Mouse (Mus musculus): ENCODE measurements at regions not wholly inside any gene's neighbourhood (a gene's known extent, or its start where the extent isn't known, plus 50 kb on each side); places are given as distances from the start of the nearest gene placed in this dataset.
A peak's percentile ranks its signal among the peaks of the same experiment; 100 is the strongest.

- Histone ChIP-seq H3K9me3 (no peaks in the 10 kb centered on the region), H3K36me3 (no peaks in the 10 kb centered on the region), H3K4me2 (no peak overlapping the region), H3K4me3 (no peak overlapping the region), H3K4me1 (replicated peaks) (no peaks in the 10 kb centered on the region), H3K27ac (no peak overlapping the region), H3K27me3 (0 out of 2 replicates have a peak, but pooled peaks cover 3% of the 10 kb centered on the region), H3K9ac (no peak overlapping the region)
- no peak for ATAC-seq (ENCODE audit: low FRiP score)
- 88% methylated on average over 2 of the region's 2 CpGs for WGBS
Observed at GRCm38 (mm10) chr6:127243032-127243431, 91.0 kb upstream of the Ccnd2 start.

DNA sequence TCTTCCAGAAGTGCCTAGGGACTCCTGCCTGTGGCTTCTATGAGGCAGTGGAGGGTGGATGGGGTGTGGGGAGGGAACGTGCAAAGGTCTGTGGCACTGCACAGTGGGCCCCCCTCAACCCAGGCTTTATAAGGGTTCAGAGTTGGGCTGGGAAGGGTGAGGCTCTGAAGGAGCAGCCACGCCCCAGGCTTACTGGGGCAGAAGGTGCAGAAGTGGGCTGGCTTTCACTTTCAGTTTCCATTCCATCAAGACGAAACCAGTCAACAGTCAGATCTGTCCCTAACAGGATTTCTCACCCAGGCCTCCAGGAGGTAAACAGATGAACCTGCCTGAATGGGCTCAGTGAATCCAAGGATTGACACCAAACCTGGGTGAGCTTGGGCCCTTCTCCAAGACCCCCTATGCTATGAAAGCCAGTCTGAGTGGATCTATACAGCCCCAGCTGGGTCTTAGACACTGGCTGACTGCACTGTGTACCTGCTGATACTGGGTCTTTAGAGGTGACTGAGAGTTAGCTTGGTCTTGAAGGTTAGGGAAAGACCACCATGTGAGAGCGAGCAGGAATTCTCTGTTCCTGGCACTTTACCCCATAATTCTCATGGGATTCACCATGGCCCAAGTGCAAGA lies 93.9 kb upstream of the Ccnd2 start:
- no peak overlapping the region for H3K9ac ChIP-seq
- H3K4me2 ChIP-seq: no peak overlapping the region
- H3K36me3 ChIP-seq: no peaks in the 10 kb centered on the region
- H3K4me1 ChIP-seq (replicated peaks): peaks cover 5% of the 10 kb centered on the region; the same call in 1 of the 2 replicates
- H3K4me3 ChIP-seq: no peak overlapping the region
- H3K27me3 ChIP-seq: peaks cover 14% of the 10 kb centered on the region
- no peak overlapping the region for H3K27ac ChIP-seq
- H3K9me3 ChIP-seq: no peaks in the 10 kb centered on the region
- 91% methylated on average over 4 of the region's 4 CpGs for WGBS
- ATAC-seq (ENCODE audit: low FRiP score): no peak

- no peak for ATAC-seq (ENCODE audit: low FRiP score)
- no peaks in the 10 kb centered on the region for H3K9me3 ChIP-seq
- H3K4me2 ChIP-seq: no peak overlapping the region
- H3K27ac ChIP-seq: no peak overlapping the region
- 55% methylated on average over 7 of the region's 7 CpGs for WGBS
- H3K9ac ChIP-seq: no peak overlapping the region
- no peaks in the 10 kb centered on the region for H3K36me3 ChIP-seq
- peaks cover 20% of the 10 kb centered on the region for H3K27me3 ChIP-seq
- peaks cover 13% of the 10 kb centered on the region for H3K4me1 ChIP-seq (replicated peaks)
- H3K4me3 ChIP-seq: no peak overlapping the region
Observed at GRCm38 (mm10) chr6:127246730-127247129, 94.7 kb upstream of the Ccnd2 start.

GRCm38 (mm10) chr6:127247343-127247742 lies 95.3 kb upstream of the Ccnd2 start:
- 30% methylated on average over 5 of the region's 5 CpGs for WGBS

DNA sequence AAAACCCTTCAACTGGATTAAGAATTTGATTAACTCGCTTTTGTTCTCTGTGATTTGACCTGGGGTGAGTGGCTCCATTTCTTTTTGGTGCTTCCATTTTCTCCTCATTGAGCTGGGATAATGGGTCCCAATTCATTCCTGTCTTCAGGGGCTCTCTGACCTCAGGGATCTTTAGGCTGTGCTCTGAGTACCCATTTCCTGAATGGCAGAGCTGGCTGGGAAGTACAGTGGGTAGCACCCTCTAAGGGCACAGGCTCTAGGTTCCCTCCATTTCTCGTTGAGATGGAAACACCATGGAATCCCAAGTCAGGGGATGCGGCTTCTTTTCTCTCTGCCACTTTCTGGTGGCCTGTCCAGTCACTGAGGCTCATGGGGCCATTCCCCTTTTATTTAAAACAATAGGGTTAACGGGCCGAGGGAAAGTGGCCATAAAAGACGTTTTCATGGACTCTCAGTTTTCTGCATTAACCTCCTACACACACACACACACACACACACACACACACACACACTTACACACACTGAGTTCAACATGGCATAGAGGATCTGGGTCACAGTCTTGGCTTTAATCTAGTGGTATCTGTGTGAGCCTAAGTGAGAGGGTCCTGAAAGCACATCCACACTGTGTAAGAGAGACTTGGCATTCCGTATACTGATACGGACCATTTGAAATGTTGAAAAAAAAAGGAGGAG lies 98.3 kb upstream of the Ccnd2 start:
- H3K9me3 ChIP-seq: no peaks in the 10 kb centered on the region
- H3K9ac ChIP-seq: no peak overlapping the region
- no peak overlapping the region for H3K4me2 ChIP-seq
- peaks cover 17% of the 10 kb centered on the region for H3K27me3 ChIP-seq
- 15% methylated on average over 8 of the region's 8 CpGs for WGBS
- no peak overlapping the region for H3K4me3 ChIP-seq
- ATAC-seq (ENCODE audit: low FRiP score): no peak
- no peaks in the 10 kb centered on the region for H3K36me3 ChIP-seq
- H3K27ac ChIP-seq: no peak overlapping the region
- H3K4me1 ChIP-seq (replicated peaks): peaks cover 22% of the 10 kb centered on the region

More at GRCm38 (mm10) chr6:127247343-127247742, 95.3 kb upstream of the Ccnd2 start:
- Histone ChIP-seq H3K36me3 (no peaks in the 10 kb centered on the region), H3K9ac (no peak overlapping the region), H3K9me3 (no peaks in the 10 kb centered on the region), H3K4me2 (no peak overlapping the region), H3K4me1 (replicated peaks) (peaks cover 19% of the 10 kb centered on the region), H3K27ac (no peak overlapping the region), H3K4me3 (no peak overlapping the region), H3K27me3 (peaks cover 20% of the 10 kb centered on the region)
- ATAC-seq (ENCODE audit: low FRiP score): no peak

- H3K4me1 ChIP-seq (replicated peaks): peaks cover 22% of the 10 kb centered on the region
- H3K4me3 ChIP-seq: no peak overlapping the region
- WGBS: 5% methylated on average over 11 of the region's 11 CpGs
- no peaks in the 10 kb centered on the region for H3K36me3 ChIP-seq
- no peak overlapping the region for H3K27ac ChIP-seq
- H3K9ac ChIP-seq: 0 out of 2 replicates have a peak overlapping the region, but pooled peaks have one; percentile 24
- no peak overlapping the region for H3K4me2 ChIP-seq
- peaks cover 17% of the 10 kb centered on the region for H3K27me3 ChIP-seq
- 0 out of 2 replicates have a peak, but pooled peaks have one; percentile 37 for ATAC-seq (ENCODE audit: low FRiP score)
- H3K9me3 ChIP-seq: no peaks in the 10 kb centered on the region
Observed at GRCm38 (mm10) chr6:127250874-127251670, 99.1 kb upstream of the Ccnd2 start.

DNA sequence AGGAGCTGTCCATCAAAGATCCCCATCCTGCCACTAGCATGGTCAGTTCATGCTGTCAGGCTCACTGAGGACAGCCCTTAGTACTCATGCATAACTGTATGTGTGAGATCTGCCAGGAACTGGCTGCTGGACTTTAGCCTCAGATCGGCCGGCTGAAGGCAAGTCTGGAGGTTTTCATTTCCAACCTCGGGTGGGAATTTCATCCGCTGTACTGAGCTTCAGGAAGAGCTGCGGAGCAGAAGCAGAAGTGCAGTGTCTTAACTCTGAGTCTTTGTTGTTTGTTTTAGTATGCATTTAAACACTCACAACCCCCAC lies 99.6 kb upstream of the Ccnd2 start:
- no peak for ATAC-seq (ENCODE audit: low FRiP score)
- Histone ChIP-seq H3K4me3 (no peak overlapping the region), H3K4me1 (replicated peaks) (peaks cover 22% of the 10 kb centered on the region), H3K4me2 (no peak overlapping the region), H3K27ac (no peak overlapping the region), H3K36me3 (no peaks in the 10 kb centered on the region), H3K27me3 (peaks cover 17% of the 10 kb centered on the region), H3K9ac (peak overlapping the region; percentile 29; the same call in 1 of the 2 replicates), H3K9me3 (no peaks in the 10 kb centered on the region)
- 2% methylated on average over 5 of the region's 5 CpGs for WGBS

GRCm38 (mm10) chr6:127252000-127252721 lies 100.2 kb upstream of the Ccnd2 start:
- peaks cover 17% of the 10 kb centered on the region for H3K27me3 ChIP-seq
- H3K9ac ChIP-seq: peak overlapping the region; percentile 29; the same call in 1 of the 2 replicates
- ATAC-seq (ENCODE audit: low FRiP score): no peak
- H3K9me3 ChIP-seq: no peaks in the 10 kb centered on the region
- H3K4me2 ChIP-seq: no peak overlapping the region
- peaks cover 22% of the 10 kb centered on the region for H3K4me1 ChIP-seq (replicated peaks)
- H3K36me3 ChIP-seq: no peaks in the 10 kb centered on the region
- no peak overlapping the region for H3K27ac ChIP-seq
- WGBS: 4% methylated on average over 3 of the region's 3 CpGs
- no peak overlapping the region for H3K4me3 ChIP-seq

DNA sequence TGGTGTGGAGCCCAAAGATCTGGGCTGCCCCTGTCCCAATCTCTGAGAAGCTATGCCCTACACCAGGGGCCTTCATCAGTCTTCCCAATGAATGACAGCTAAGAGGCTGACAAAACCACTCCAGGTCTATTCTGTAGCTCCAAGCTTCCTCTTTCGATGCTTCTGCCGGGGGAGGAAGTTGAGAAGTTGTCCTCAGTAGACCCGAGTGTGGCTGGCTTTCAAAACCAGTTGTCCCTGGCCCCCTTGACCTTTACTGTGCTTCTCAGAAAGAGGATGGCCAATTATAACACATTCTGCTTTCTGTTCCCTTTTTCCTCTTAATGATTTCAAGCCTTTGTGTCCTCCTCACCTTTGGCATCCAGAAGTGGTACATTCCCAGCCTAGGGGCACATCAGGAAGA lies 101.9 kb upstream of the Ccnd2 start:
- no peak overlapping the region for H3K4me2 ChIP-seq
- no peaks in the 10 kb centered on the region for H3K36me3 ChIP-seq
- no peak overlapping the region for H3K9ac ChIP-seq
- no peak overlapping the region for H3K4me3 ChIP-seq
- H3K27ac ChIP-seq: no peak overlapping the region
- no peak for ATAC-seq (ENCODE audit: low FRiP score)
- WGBS: 80% methylated on average over 3 of the region's 3 CpGs
- peaks cover 22% of the 10 kb centered on the region for H3K4me1 ChIP-seq (replicated peaks)
- H3K27me3 ChIP-seq: peaks cover 13% of the 10 kb centered on the region
- no peaks in the 10 kb centered on the region for H3K9me3 ChIP-seq

- H3K36me3 ChIP-seq: no peaks in the 10 kb centered on the region
- no peak overlapping the region for H3K4me3 ChIP-seq
- H3K27ac ChIP-seq: no peak overlapping the region
- H3K27me3 ChIP-seq: peaks cover 13% of the 10 kb centered on the region; the same call in 1 of the 2 replicates
- no peak overlapping the region for H3K4me2 ChIP-seq
- H3K4me1 ChIP-seq (replicated peaks): peaks cover 8% of the 10 kb centered on the region
- H3K9me3 ChIP-seq: no peaks in the 10 kb centered on the region
- no peak for ATAC-seq (ENCODE audit: low FRiP score)
- no peak overlapping the region for H3K9ac ChIP-seq
- 72% methylated on average over 5 of the region's 5 CpGs for WGBS
Observed at GRCm38 (mm10) chr6:127263903-127264680, 112.1 kb upstream of the Ccnd2 start.

GRCm38 (mm10) chr6:127265063-127265775 lies 113.2 kb upstream of the Ccnd2 start:
- ATAC-seq (ENCODE audit: low FRiP score): no peak
- WGBS: 75% methylated on average over 9 of the region's 9 CpGs

More at GRCm38 (mm10) chr6:127265063-127265775, 113.2 kb upstream of the Ccnd2 start:
- Histone ChIP-seq H3K4me2 (no peak overlapping the region), H3K27me3 (peaks cover 13% of the 10 kb centered on the region; the same call in 1 of the 2 replicates), H3K9me3 (no peaks in the 10 kb centered on the region), H3K9ac (no peak overlapping the region), H3K36me3 (no peaks in the 10 kb centered on the region), H3K4me3 (no peak overlapping the region), H3K4me1 (replicated peaks) (peaks cover 8% of the 10 kb centered on the region), H3K27ac (no peak overlapping the region)

Data from hindbrain, embryonic 13.5 days (tissue).